Mouse (Mus musculus) megakaryocyte, embryonic 14.5 days (primary cell): ENCODE measurements at regions not wholly inside any gene's neighbourhood (a gene's known extent, or its start where the extent isn't known, plus 50 kb on each side); places are given as distances from the start of the nearest gene placed in this dataset.
A peak's percentile ranks its signal among the peaks of the same experiment; 100 is the strongest.

ENCODE experiments used
- H3K27me3 ChIP-seq: replicated peaks from 2 replicates; pipeline ENCODE3; 2012; ENCODE audit warnings: inconsistent platforms
- H3K36me3 ChIP-seq: replicated peaks from 2 replicates; pipeline ENCODE3; 2012; ENCODE audit warnings: low read length, inconsistent platforms, mixed read lengths
- H3K4me1 ChIP-seq: 2 replicates; pipeline ENCODE4 v1.6.1; 2012; ENCODE audit warnings: inconsistent platforms
- H3K4me3 ChIP-seq: replicated peaks from 2 replicates; pipeline ENCODE3; 2012; ENCODE audit warnings: moderate library complexity, mild to moderate bottlenecking, inconsistent platforms
- H3K9me3 ChIP-seq: 2 replicates; pipeline ENCODE4 v1.6.1; 2012; ENCODE audit warnings: inconsistent platforms
- FLI1 ChIP-seq: IDR thresholded peaks from 2 replicates; pipeline ENCODE4 v1.6.1; 2012; ENCODE audit warnings: low read length, inconsistent platforms, mixed read lengths
- GATA1 ChIP-seq: IDR thresholded peaks from 3 replicates; pipeline ENCODE4 v1.6.1; 2012; ENCODE audit warnings: mixed read lengths, low read length, inconsistent platforms, borderline replicate concordance

DNA sequence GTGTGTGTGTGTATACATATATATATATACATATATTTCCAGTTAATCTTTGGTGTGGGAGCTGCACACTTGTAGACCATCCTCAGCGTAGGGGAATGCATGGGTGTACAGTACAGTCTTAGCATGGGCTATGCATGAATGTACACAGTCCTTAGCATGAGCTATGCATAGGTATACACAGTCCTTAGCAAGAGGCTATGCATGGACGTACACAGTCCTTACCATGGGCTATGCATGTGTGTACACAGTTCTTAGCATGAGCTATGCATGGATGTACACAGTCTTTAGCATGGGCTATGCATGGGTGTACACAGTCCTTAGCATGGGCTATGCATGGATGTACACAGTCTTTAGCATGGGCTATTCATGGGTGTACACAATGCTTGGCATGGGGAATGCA is 70.5 kb downstream of the Rchy1 start:
- no peak for TF ChIP-seq GATA1
- TF ChIP-seq FLI1, result no peak
- H3K4me1 ChIP-seq, result no peaks in the 10 kb centered on the region; the same call in none of the 2 replicates
- peaks cover 6% of the 10 kb centered on the region for H3K9me3 ChIP-seq
- H3K36me3 ChIP-seq, result no peaks in the 10 kb centered on the region
- peak overlapping the region; percentile 9 for H3K4me3 ChIP-seq
- H3K27me3 ChIP-seq, result peaks cover 4% of the 10 kb centered on the region

DNA sequence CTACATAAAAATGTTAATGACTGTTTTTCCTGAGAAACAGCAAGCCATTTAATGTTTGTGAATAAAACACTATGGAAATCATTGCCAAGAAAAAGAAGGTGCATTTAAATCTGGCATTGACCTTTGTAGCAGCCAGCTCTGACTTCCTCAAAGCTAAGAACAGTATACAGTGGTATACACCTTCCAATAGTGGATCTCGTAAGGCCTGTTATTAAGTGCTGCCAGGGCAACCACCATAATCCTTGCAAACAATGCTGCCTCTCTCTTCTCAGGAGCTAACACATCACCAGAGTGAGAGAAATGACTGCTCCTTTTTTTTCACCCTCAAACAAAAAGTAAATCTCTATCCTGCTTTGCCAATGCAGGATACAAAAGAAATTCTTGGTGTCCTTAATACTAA is 81.1 kb downstream of the Rchy1 start:
- Histone ChIP-seq H3K4me3 (no peak overlapping the region), H3K36me3 (no peaks in the 10 kb centered on the region), H3K27me3 (peaks cover 41% of the 10 kb centered on the region), H3K9me3 (peaks cover 40% of the 10 kb centered on the region), H3K4me1 (no peaks in the 10 kb centered on the region)
- TF ChIP-seq GATA1 (no peak), FLI1 (no peak)

DNA sequence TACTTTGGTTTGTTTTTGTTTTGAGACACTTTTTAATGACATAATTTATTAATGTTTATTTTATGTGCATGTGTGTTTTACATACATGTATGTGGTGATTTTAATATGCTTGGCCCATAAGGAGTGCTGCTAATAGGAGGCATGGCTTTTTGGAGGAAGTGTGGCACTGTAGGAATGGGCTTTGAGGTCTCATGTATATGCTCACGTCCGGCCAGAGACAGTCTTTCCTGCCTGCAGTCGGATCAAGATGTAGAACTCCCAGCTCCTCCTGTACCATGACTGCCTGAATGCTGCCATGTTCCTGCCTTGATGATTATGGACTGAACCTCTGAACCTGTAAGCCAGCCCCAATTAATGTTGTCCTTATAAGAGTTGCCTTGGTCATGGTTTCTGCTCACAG is 82.6 kb downstream of the Rchy1 start:
- Histone ChIP-seq H3K9me3 (peaks cover 40% of the 10 kb centered on the region), H3K4me1 (peaks cover 10% of the 10 kb centered on the region), H3K4me3 (no peak overlapping the region), H3K27me3 (peaks cover 44% of the 10 kb centered on the region), H3K36me3 (no peaks in the 10 kb centered on the region)
- no peak for TF ChIP-seq GATA1
- TF ChIP-seq FLI1, result no peak

DNA sequence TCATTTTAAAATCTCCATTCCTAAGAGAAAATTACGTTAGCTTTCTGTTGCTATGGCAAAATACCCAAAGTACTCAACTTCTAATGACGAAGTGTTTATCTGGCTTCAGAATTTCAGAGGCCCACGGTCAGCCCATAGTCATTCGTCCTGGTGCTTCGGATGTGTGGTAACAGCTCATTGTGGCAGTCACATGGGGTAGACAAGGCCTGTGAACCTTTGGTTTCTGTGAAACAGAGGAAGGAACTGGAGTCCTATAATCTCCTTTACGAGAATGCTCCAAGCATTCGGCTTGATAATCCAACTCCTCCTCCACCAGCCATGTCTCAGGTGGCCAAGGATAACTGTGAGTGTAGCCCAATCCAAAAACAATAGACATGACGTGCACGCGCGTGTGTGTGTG is 84.2 kb downstream of the Rchy1 start:
- no peak for TF ChIP-seq GATA1
- no peak for TF ChIP-seq FLI1
- H3K9me3 ChIP-seq, result peaks cover 38% of the 10 kb centered on the region
- no peaks in the 10 kb centered on the region for H3K36me3 ChIP-seq
- peaks cover 10% of the 10 kb centered on the region for H3K4me1 ChIP-seq
- H3K27me3 ChIP-seq, result peaks cover 59% of the 10 kb centered on the region
- H3K4me3 ChIP-seq, result no peak overlapping the region

DNA sequence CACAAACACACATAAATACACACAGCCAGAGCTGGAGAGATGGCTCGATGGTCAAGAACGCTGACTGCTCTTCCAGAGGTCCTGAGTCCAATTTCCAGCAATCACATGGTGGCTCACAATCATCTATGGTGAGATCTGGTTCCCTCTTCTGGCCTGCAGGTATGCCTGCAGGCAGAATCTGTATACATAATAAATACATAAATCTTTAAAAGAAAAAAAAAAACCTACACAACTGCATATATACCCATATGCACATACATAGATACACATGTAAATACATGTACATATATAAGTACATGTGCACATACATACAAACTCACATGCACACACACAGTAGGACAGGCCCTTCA is 86.2 kb downstream of the Rchy1 start:
- TF ChIP-seq GATA1 (no peak), FLI1 (no peak)
- Histone ChIP-seq H3K4me3 (no peak overlapping the region), H3K36me3 (no peaks in the 10 kb centered on the region), H3K27me3 (peaks cover 63% of the 10 kb centered on the region), H3K4me1 (peaks cover 10% of the 10 kb centered on the region), H3K9me3 (peaks cover 20% of the 10 kb centered on the region)

DNA sequence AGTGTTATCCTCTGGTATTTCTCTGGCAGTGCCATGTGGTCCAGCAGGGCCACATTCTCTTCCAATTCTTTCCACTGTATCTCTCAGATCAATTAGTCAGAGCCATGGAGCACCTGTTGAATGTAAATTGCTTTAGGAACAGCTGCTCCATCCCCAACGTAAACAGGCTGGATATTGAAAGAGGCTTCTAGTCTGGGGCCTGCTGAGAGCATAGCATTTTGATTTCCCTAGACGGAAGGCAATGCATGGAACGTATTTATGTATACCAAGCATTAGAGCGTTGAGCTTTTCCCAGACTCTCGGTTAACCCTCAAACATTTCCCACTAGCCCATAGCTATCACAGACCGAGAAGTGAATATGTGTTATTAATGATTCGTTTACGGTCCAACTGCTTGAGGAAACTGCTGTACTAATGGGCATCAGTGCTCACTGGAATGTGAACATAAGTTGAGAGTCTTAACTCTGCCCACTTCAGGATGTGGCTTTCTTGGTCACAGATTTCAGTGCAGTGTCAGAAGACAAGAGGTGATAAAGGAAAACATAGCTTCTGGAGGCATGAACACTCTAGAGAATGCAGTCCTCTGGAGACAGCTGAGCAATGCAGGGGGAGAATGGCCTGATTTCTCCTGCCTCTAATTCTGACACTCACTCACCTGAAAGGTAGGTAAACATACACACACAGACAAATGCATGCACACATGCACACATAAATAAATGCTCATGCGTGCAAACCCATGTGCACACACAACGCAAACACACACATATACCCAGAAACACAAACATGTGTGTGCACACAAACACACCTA is 86.8 kb downstream of the Rchy1 start:
- H3K36me3 ChIP-seq, result no peaks in the 10 kb centered on the region
- TF ChIP-seq GATA1, result no peak
- H3K4me1 ChIP-seq, result peaks cover 10% of the 10 kb centered on the region
- H3K9me3 ChIP-seq, result peaks cover 18% of the 10 kb centered on the region
- H3K4me3 ChIP-seq, result no peak overlapping the region
- peaks cover 68% of the 10 kb centered on the region for H3K27me3 ChIP-seq

DNA sequence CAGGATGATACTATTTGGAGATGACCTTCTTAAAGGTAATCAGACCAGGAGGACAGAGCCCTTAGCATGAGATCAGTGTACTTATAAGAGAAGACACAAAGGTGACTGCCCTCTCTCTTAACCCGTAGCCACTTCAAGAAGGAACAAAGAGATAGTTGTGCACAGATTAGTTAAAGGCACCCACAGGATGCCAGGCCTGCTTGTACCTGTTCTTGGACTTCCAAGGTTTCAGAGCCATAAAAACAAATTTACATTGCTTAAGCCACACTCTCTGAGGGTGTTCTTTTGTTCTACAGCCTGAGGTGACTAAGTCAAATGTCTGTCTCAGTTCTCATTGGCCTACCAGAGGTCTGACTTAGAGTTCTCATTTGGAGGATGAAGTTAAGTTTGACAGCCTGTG is 90.1 kb downstream of the Rchy1 start:
- Histone ChIP-seq H3K27me3 (peaks cover 71% of the 10 kb centered on the region), H3K4me1 (peaks cover 10% of the 10 kb centered on the region), H3K4me3 (no peak overlapping the region), H3K9me3 (no peaks in the 10 kb centered on the region), H3K36me3 (no peaks in the 10 kb centered on the region)
- no peak for TF ChIP-seq FLI1
- TF ChIP-seq GATA1, result no peak

DNA sequence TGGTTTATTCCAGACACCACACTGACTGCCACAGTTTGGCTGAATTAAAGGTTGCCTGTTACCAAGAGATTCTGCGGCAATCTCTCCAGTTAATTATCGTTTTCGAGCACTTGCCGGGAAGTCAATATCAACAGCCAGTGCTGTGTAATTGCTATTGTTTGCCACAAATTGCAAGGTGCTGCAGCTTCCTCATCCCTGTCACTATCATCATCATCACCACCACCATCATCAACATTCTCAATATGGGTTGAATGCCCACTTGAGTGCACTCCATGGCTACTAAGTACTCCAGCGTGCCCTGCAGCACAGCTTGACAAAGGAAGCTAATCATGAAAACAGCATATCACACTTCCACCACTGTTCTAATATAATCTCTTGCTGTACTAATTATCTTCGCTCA is 93.1 kb downstream of the Rchy1 start:
- H3K9me3 ChIP-seq, result no peaks in the 10 kb centered on the region
- TF ChIP-seq FLI1, result no peak
- no peak for TF ChIP-seq GATA1
- H3K4me1 ChIP-seq, result peaks cover 4% of the 10 kb centered on the region; the same call in 1 of the 2 replicates
- H3K27me3 ChIP-seq, result peaks cover 61% of the 10 kb centered on the region
- no peak overlapping the region for H3K4me3 ChIP-seq
- H3K36me3 ChIP-seq, result no peaks in the 10 kb centered on the region

DNA sequence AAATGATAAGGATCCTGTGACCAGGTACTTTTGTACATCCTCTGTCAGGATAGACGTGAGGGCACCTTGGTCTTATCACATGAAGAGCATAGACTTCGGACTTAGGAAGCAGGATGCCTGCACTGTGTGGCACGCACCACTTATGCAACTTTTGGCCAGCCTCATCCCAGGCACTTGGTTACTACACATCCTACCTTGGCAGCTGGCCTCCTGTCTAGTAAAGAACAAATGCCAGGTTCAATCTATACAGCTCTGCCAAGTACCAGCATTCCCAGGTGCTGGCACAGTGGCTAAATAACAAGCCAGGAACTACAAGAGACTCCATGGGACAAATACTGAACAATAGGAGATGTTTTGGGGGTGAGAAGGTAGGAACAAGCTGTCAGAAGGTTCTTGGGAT is 96.7 kb downstream of the Rchy1 start:
- no peaks in the 10 kb centered on the region for H3K36me3 ChIP-seq
- H3K4me3 ChIP-seq, result no peak overlapping the region
- peaks cover 20% of the 10 kb centered on the region for H3K4me1 ChIP-seq
- no peak for TF ChIP-seq GATA1
- no peak for TF ChIP-seq FLI1
- peaks cover 36% of the 10 kb centered on the region for H3K27me3 ChIP-seq
- peaks cover 7% of the 10 kb centered on the region for H3K9me3 ChIP-seq

DNA sequence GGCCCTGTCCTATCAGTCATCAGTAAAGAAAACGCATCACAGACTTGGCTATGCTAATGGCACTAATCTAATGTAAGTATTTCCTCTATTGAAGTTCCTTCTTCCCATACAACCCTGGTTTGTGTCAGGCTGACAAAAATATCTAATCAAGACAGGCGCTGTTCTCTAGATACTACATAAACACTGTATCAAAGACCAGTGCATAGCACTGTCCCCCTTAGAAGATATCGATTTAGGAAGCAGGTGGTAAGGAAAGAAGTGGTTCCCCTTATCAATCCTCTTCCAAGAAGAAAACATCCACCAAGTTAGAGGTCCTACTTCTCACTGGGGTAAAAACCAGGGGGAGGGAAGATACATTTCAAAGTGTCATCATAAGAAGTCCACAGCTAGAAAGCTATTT is 97.5 kb downstream of the Rchy1 start:
- peaks cover 27% of the 10 kb centered on the region for H3K4me1 ChIP-seq
- H3K9me3 ChIP-seq, result peaks cover 7% of the 10 kb centered on the region
- H3K36me3 ChIP-seq, result no peaks in the 10 kb centered on the region
- TF ChIP-seq FLI1, result no peak
- TF ChIP-seq GATA1, result no peak
- H3K27me3 ChIP-seq, result peaks cover 32% of the 10 kb centered on the region
- H3K4me3 ChIP-seq, result no peak overlapping the region

DNA sequence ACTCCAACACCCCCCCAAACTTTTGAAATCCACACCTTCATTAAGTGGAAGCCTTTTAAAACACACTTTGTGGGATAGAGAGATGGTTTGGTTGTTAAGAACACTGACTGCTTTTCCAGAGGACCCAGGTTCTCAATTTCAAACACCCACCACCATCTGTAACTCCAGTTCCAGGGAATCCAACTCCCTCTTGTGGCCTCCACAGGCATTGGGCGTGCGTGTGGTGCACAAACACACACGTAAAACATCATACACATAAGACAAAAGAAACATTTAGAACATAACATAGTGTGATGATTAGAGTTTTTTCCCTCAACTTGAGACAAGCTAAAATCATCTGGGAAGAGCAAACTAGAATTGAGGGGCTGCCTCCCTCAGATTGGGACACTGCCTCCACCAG is 100.0 kb downstream of the Rchy1 start:
- H3K27me3 ChIP-seq, result peaks cover 14% of the 10 kb centered on the region
- H3K4me1 ChIP-seq, result peaks cover 35% of the 10 kb centered on the region
- H3K9me3 ChIP-seq, result peaks cover 7% of the 10 kb centered on the region
- H3K4me3 ChIP-seq, result no peak overlapping the region
- no peaks in the 10 kb centered on the region for H3K36me3 ChIP-seq
- no peak for TF ChIP-seq GATA1
- TF ChIP-seq FLI1, result no peak
